Mouse (Mus musculus) spleen, adult 2 months (tissue): ENCODE data around the gene Kif21a. TPM values are rescaled to one million over a fixed set of nuclear protein-coding genes. Genes with fewer than 3 reads are reported as not detected.

ENCODE experiments used
- DNase-seq, 2 experiments: peaks; one replicate each; pipeline versions ENCODE4 v3.0.0 to v3.0.0-alpha.2; 2012 to 2021; ENCODE audit warnings: low spot score in 2 of 2, low read depth in 1 of 2
- H3K27ac ChIP-seq: fragments of 200-500 bp; 2 replicates; pipeline ENCODE4 v1.5.1; 2012; ENCODE audit warnings: low read length, inconsistent platforms; ENCODE audit not compliant: insufficient read depth
- H3K27me3 ChIP-seq: fragments of 200-500 bp; 2 replicates; pipeline ENCODE4 v1.6.1; 2012; ENCODE audit warnings: mild to moderate bottlenecking, moderate library complexity, low read length, inconsistent platforms; ENCODE audit not compliant: control insufficient read depth, insufficient read depth
- H3K36me3 ChIP-seq: fragments of 200-500 bp; 2 replicates; pipeline ENCODE4 v1.6.1; 2012; ENCODE audit warnings: mild to moderate bottlenecking, low read length, inconsistent platforms; ENCODE audit not compliant: control insufficient read depth, insufficient read depth
- H3K4me1 ChIP-seq: fragments of 200-500 bp; 2 replicates; pipeline ENCODE4 v1.6.1; 2011; ENCODE audit warnings: inconsistent platforms; ENCODE audit not compliant: control insufficient read depth, insufficient read depth, insufficient read length
- H3K4me3 ChIP-seq: fragments of 200-500 bp; 2 replicates; pipeline ENCODE4 v1.5.1; 2011; ENCODE audit warnings: mild to moderate bottlenecking, inconsistent platforms; ENCODE audit not compliant: insufficient read depth, insufficient read length; ENCODE audit errors: extremely low read depth
- CTCF ChIP-seq: fragments of 200-500 bp; IDR thresholded peaks from 2 replicates; pipeline ENCODE4 v1.5.1; 2011; ENCODE audit warnings: mild to moderate bottlenecking, inconsistent platforms; ENCODE audit not compliant: insufficient read depth, insufficient read length, insufficient replicate concordance; ENCODE audit errors: extremely low read depth
- POLR2A ChIP-seq: fragments of 200-500 bp; IDR thresholded peaks from 2 replicates; pipeline ENCODE4 v1.6.1; 2011; ENCODE audit warnings: low read depth, low read length, inconsistent platforms
- WGBS: fragments of 180-500 bp; shearing (Covaris S2); methylation state at CpG from one replicate; pipeline ENCODE4 v1.1.7; 2018; 5-methylcytosine and 5-hydroxymethylcytosine counted together
- polyA plus RNA-seq: library from polyadenylated mRNA; depleted of rRNA; stranded (reverse); fragments of >200 nt; gene quantifications from 2 replicates; pipeline ENCODE4 v1.2.3, GENCODE M21; 2012

Gene Kif21a
- polyA plus RNA-seq, 1 experiment, result 0.50 TPM

DNA sequence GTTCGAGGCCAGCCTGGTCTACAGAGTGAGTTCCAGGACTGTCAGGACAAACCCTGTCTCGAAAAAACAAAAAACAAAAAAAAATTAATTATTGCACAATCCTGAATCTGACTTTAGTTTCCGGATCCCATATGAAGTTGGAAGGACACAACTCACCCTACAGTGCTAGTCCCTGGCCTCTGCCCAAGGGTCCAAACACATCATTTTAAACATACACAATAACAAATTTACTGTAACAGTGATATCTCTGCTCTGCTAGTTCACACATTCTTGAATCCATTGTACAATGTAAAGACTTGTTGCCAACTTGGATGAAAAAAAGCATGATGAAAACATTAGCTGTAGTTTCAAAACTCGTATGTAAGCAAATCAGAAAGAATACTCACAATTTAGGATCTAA, 6.5 kb downstream of the Kif21a start:
- TF ChIP-seq CTCF (no peak), POLR2A (no peak)
- 84% methylated on average over 4 of the region's 4 CpGs for WGBS
- Histone ChIP-seq H3K36me3 (no peaks in the 10 kb centered on the region), H3K4me3 (no peak overlapping the region), H3K27me3 (no peaks in the 10 kb centered on the region), H3K27ac (no peak overlapping the region), H3K4me1 (no peaks in the 10 kb centered on the region)
- DNase-seq, result no peak

DNA sequence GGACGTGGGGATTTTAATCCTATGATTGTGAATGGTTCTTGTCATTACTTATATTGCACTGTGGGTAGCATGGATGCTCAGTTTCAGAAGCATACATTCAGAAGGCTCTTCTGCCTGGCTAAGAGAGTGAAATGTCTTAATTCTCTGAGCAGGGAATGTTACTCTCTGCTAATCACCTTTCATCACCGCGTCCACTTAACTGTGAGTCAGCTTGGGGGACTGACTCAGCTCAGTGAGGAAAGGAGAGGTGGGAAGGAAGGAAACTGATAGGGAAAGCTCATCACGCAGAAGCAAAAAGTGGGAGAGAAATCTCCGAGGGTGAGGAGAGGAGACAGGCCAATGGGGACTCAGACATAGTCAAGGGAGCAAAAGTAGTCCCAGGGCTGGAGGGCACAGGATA, 10.9 kb downstream of the Kif21a start:
- H3K27me3 ChIP-seq, result no peaks in the 10 kb centered on the region
- no peak for DNase-seq
- TF ChIP-seq POLR2A (no peak), CTCF (no peak)
- H3K4me3 ChIP-seq, result no peak overlapping the region
- no peaks in the 10 kb centered on the region for H3K36me3 ChIP-seq
- H3K27ac ChIP-seq, result no peak overlapping the region
- WGBS, result 88% methylated on average over 5 of the region's 5 CpGs
- H3K4me1 ChIP-seq, result no peaks in the 10 kb centered on the region

DNA sequence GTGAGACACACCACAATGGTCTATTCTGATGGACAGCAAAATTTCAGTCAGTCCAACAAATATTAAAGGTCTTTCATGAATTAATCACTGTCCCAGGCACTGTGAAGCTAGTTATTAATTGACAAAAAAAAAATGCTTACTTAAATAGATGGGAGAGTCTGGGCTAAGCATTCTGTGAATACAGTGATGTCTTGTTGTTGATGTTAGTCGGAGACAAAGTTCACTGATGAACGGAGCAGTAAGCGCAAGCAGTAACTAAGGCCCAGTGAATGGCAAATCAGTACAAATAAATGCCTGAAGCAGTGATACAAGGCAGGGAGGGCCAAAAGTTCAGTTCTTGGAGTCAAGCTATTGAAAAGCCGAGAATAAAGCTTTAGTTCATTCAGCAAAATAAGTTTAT, 15.7 kb downstream of the Kif21a start:
- WGBS, result 89% methylated on average over 4 of the region's 4 CpGs
- no peaks in the 10 kb centered on the region for H3K4me1 ChIP-seq
- H3K4me3 ChIP-seq, result no peak overlapping the region
- no peaks in the 10 kb centered on the region for H3K27me3 ChIP-seq
- H3K36me3 ChIP-seq, result no peaks in the 10 kb centered on the region
- DNase-seq, result no peak
- H3K27ac ChIP-seq, result no peak overlapping the region
- TF ChIP-seq CTCF (no peak), POLR2A (no peak)

DNA sequence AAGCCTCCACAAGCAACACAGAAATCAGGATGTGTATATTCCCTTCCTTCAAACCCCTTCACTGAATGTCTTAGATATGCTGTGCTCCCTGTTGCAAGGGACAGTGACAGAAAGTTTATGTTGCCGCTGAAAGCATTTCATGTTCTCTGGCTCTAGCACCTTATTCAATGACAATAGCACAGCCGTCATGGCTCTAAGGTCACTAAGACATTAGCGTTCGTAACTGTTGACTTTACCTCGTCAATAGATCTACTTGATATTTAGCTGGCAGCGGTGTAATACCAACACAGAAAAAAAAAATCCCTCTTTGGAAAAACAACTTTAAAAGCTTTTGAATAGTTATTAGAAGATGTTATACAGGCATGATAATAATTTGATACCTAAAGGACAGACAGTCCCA, 16.2 kb downstream of the Kif21a start:
- Histone ChIP-seq H3K4me1 (no peaks in the 10 kb centered on the region), H3K27ac (no peak overlapping the region), H3K4me3 (no peak overlapping the region), H3K36me3 (no peaks in the 10 kb centered on the region), H3K27me3 (no peaks in the 10 kb centered on the region)
- 94% methylated on average over 6 of the region's 6 CpGs for WGBS
- DNase-seq, result no peak
- TF ChIP-seq CTCF, result no peak
- TF ChIP-seq POLR2A, result no peak

DNA sequence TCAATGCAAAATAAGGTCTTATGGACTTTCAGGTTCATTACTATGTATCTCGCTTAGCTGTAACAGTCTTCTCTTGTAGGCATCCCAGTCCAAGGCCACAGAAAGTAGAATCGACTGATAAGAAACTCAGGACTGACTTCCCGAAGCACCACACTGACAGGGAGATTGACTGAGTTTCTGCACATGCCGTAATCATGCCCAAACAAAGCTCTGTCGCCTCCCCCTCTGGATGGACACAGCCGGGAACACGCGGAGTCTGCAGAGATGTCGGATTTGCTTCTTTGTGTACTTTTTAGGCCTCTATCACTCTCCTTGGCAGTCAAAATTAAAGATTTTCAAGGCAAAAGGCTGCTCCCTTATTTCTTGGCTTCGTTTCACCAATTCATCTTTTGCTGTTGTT, 20.8 kb downstream of the Kif21a start:
- no peak overlapping the region for H3K4me3 ChIP-seq
- DNase-seq, result no peak
- no peak overlapping the region for H3K27ac ChIP-seq
- TF ChIP-seq CTCF (no peak), POLR2A (no peak)
- no peaks in the 10 kb centered on the region for H3K4me1 ChIP-seq
- no peaks in the 10 kb centered on the region for H3K27me3 ChIP-seq
- 91% methylated on average over 10 of the region's 10 CpGs for WGBS
- H3K36me3 ChIP-seq, result no peaks in the 10 kb centered on the region

DNA sequence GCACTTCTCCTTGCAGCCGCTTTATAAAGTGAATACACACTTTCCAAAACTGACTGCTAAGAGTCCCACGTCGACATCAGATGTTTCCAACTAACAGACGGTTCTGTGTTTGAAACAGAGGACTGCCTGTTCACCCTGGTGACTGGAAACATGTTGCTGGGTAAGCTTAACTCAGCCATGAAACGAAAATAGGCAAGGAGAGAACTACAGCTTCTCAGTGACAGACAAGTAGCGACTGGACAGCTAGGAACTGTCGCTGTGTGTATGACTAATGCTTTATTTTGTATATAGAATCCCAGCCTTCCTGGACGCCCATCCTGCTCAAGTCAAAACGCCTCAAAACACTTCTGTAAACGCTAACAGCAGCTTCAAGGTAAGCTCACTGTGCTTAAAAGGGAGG, 21.3 kb downstream of the Kif21a start:
- DNase-seq, result no peak

DNA sequence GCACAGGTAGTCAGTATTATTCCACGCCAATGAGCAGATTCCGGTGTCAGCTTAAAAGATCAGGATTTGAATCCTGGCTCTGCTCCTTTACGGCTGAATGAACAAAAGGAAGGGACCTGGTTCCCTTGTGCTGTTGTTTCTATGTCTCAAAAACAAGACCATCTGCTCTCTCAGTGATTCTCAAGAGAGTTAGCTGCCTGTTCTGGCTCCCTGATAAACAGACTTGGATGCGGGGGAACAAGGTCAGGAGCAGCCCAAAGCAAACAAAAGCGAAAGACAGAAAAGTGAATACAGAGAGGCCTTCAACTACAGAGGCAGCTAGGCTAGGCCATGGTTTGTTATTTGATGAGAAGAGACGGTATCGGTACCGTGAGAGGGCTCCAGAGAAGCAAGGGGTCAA, 27.5 kb downstream of the Kif21a start:
- Histone ChIP-seq H3K36me3 (no peaks in the 10 kb centered on the region), H3K4me1 (no peaks in the 10 kb centered on the region), H3K27ac (no peak overlapping the region), H3K27me3 (no peaks in the 10 kb centered on the region), H3K4me3 (no peak overlapping the region)
- WGBS, result 88% methylated on average over 8 of the region's 8 CpGs
- DNase-seq, result no peak
- TF ChIP-seq POLR2A (no peak), CTCF (no peak)

More for the DNA sequence above, 21.3 kb downstream of the Kif21a start:
- H3K4me1 ChIP-seq, result no peaks in the 10 kb centered on the region
- H3K27me3 ChIP-seq, result no peaks in the 10 kb centered on the region
- H3K4me3 ChIP-seq, result no peak overlapping the region
- no peak overlapping the region for H3K27ac ChIP-seq
- WGBS, result 82% methylated on average over 10 of the region's 10 CpGs
- no peak for TF ChIP-seq POLR2A
- no peak for TF ChIP-seq CTCF
- H3K36me3 ChIP-seq, result no peaks in the 10 kb centered on the region

DNA sequence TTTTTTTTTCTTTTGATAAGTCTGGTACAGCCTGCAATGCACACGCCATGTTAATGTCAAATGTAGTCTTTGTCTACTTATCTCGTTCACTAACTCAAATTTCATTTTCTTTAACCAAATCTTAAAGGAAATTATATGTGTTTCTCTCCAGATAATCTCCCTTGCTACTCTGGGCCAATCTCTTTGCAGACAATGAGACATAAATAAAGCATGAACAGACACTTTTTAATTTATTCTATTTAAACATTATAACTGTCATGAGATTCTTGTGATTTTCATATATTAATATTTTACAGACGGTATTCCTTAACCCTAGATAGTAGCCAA, 30.9 kb downstream of the Kif21a start:
- TF ChIP-seq CTCF (no peak), POLR2A (no peak)
- Histone ChIP-seq H3K36me3 (no peaks in the 10 kb centered on the region), H3K27me3 (no peaks in the 10 kb centered on the region), H3K4me1 (no peaks in the 10 kb centered on the region), H3K4me3 (no peak overlapping the region), H3K27ac (no peak overlapping the region)
- no peak for DNase-seq
- 78% methylated on average over 3 of the region's 3 CpGs for WGBS
